8 mouse cellular contexts compared by ENCODE assay signal in genomic region chr16:97357188-97357821, GRCm38 (mm10). TPM values are rescaled to one million over a fixed set of nuclear protein-coding genes. Genes with fewer than 3 reads are reported as not detected.
A peak's percentile ranks its signal among the peaks of the same experiment; 100 is the strongest.
DNase-seq lines count a peak whose midpoint lies in the region; ATAC-seq and TF ChIP-seq lines count a peak whose summit lies in the region.

No protein-coding gene starts in this region.

- no peak overlapping the region for H3K27ac ChIP-seq in forebrain, embryonic 15.5 days (replicated peaks)
- H3K27ac ChIP-seq in heart, embryonic 16.5 days (ENCODE audit: low read length), result peak overlapping the region; percentile 43; the same call in 1 of the 2 replicates
- H3K27ac ChIP-seq in kidney, postnatal 0 days, result no peak overlapping the region
- H3K27ac ChIP-seq in liver, embryonic 13.5 days, result no peak overlapping the region
- H3K27ac ChIP-seq in neural tube, embryonic 13.5 days (replicated peaks), result no peak overlapping the region

- TF ChIP-seq CTCF in kidney, postnatal 0 days (IDR thresholded peaks at IDR 0.05; ENCODE audit: low read depth), result no peak

- H3K9ac ChIP-seq in forebrain, embryonic 15.5 days (replicated peaks), result peak overlapping the region; percentile 38
- peak overlapping the region; percentile 74 for H3K9ac ChIP-seq in heart, embryonic 16.5 days (ENCODE audit: low read length)
- H3K9ac ChIP-seq in kidney, postnatal 0 days (ENCODE audit: low read depth, low read length), result peak overlapping the region; percentile 52; the same call in 1 of the 2 replicates
- no peak overlapping the region for H3K9ac ChIP-seq in liver, embryonic 13.5 days
- H3K9ac ChIP-seq in neural tube, embryonic 13.5 days, result peak overlapping the region; percentile 59

- H3K4me2 ChIP-seq in forebrain, embryonic 15.5 days (replicated peaks), result peak overlapping the region; percentile 98
- H3K4me2 ChIP-seq in heart, embryonic 16.5 days (ENCODE audit: low read depth, low read length), result peak overlapping the region; percentile 97
- H3K4me2 ChIP-seq in kidney, postnatal 0 days (ENCODE audit: low read length), result peak overlapping the region; percentile 100
- peak overlapping the region; percentile 70 for H3K4me2 ChIP-seq in liver, embryonic 13.5 days
- peak overlapping the region; percentile 98 for H3K4me2 ChIP-seq in neural tube, embryonic 13.5 days

- no peaks in the 10 kb centered on the region for H3K9me3 ChIP-seq in forebrain, embryonic 15.5 days
- no peaks in the 10 kb centered on the region for H3K9me3 ChIP-seq in heart, embryonic 16.5 days (replicated peaks; ENCODE audit: control insufficient read depth, low read length)
- no peaks in the 10 kb centered on the region for H3K9me3 ChIP-seq in kidney, postnatal 0 days (replicated peaks; ENCODE audit: low read length)
- H3K9me3 ChIP-seq in liver, embryonic 13.5 days (replicated peaks), result no peaks in the 10 kb centered on the region
- H3K9me3 ChIP-seq in neural tube, embryonic 13.5 days, result no peaks in the 10 kb centered on the region

- no peaks in the 10 kb centered on the region for H3K36me3 ChIP-seq in forebrain, embryonic 15.5 days
- no peaks in the 10 kb centered on the region for H3K36me3 ChIP-seq in heart, embryonic 16.5 days (ENCODE audit: control insufficient read depth, insufficient read depth)
- H3K36me3 ChIP-seq in kidney, postnatal 0 days (ENCODE audit: insufficient read depth, low read length), result no peaks in the 10 kb centered on the region
- no peaks in the 10 kb centered on the region for H3K36me3 ChIP-seq in liver, embryonic 13.5 days
- no peaks in the 10 kb centered on the region for H3K36me3 ChIP-seq in neural tube, embryonic 13.5 days

- under 1% methylated on average over 25 of the region's 25 CpGs for WGBS in forebrain, embryonic 15.5 days
- under 1% methylated on average over 25 of the region's 25 CpGs for WGBS in heart, embryonic 16.5 days
- under 1% methylated on average over 25 of the region's 25 CpGs for WGBS in kidney, postnatal 0 days
- WGBS in liver, embryonic 13.5 days (ENCODE audit: insufficient replicate concordance), result 2% methylated on average over 25 of the region's 25 CpGs
- WGBS in neural tube, embryonic 13.5 days, result under 1% methylated on average over 25 of the region's 25 CpGs

- peak; percentile 78 for ATAC-seq in forebrain, embryonic 15.5 days (replicated peaks)
- peak; percentile 69 for ATAC-seq in heart, embryonic 16.5 days (replicated peaks; ENCODE audit: extremely low read depth, insufficient read depth, low FRiP score)
- ATAC-seq in kidney, postnatal 0 days (replicated peaks; ENCODE audit: low FRiP score, low read depth), result peak; percentile 63
- no peak for ATAC-seq in liver, embryonic 13.5 days (ENCODE audit: low read depth)
- ATAC-seq in neural tube, embryonic 13.5 days (ENCODE audit: low read depth), result peak; percentile 74

- peaks cover 23% of the 10 kb centered on the region for H3K4me1 ChIP-seq in forebrain, embryonic 15.5 days
- peaks cover 9% of the 10 kb centered on the region for H3K4me1 ChIP-seq in heart, embryonic 16.5 days (ENCODE audit: control insufficient read depth, insufficient read depth, low read length)
- H3K4me1 ChIP-seq in kidney, postnatal 0 days (replicated peaks; ENCODE audit: insufficient read depth, low read length), result no peaks in the 10 kb centered on the region
- 0 out of 2 replicates have a peak, but pooled peaks cover 3% of the 10 kb centered on the region for H3K4me1 ChIP-seq in liver, embryonic 13.5 days (replicated peaks)
- peaks cover 25% of the 10 kb centered on the region for H3K4me1 ChIP-seq in neural tube, embryonic 13.5 days (replicated peaks)

- H3K27me3 ChIP-seq in forebrain, embryonic 15.5 days, result peaks cover 13% of the 10 kb centered on the region; the same call in 1 of the 2 replicates
- no peaks in the 10 kb centered on the region for H3K27me3 ChIP-seq in heart, embryonic 16.5 days (ENCODE audit: control insufficient read depth, insufficient read depth, low read length)
- 0 out of 2 replicates have a peak, but pooled peaks cover 7% of the 10 kb centered on the region for H3K27me3 ChIP-seq in kidney, postnatal 0 days (ENCODE audit: insufficient read depth, low read length)
- peaks cover 44% of the 10 kb centered on the region for H3K27me3 ChIP-seq in liver, embryonic 13.5 days
- peaks cover 67% of the 10 kb centered on the region for H3K27me3 ChIP-seq in neural tube, embryonic 13.5 days

- H3K4me3 ChIP-seq in forebrain, embryonic 15.5 days, result peak overlapping the region; percentile 48
- peak overlapping the region; percentile 76 for H3K4me3 ChIP-seq in heart, embryonic 16.5 days (ENCODE audit: low read length)
- peak overlapping the region; percentile 59 for H3K4me3 ChIP-seq in kidney, postnatal 0 days (replicated peaks; ENCODE audit: low read depth, low read length)
- H3K4me3 ChIP-seq in liver, embryonic 13.5 days (replicated peaks), result peak overlapping the region; percentile 50
- peak overlapping the region; percentile 50 for H3K4me3 ChIP-seq in neural tube, embryonic 13.5 days

- peak; percentile 4 to 9 for DNase-seq in cerebellum, postnatal 36 days
- DNase-seq in cerebellum, adult 9-11 months, result no peak
- peak; percentile 51 for DNase-seq in kidney, postnatal 0 days (ENCODE audit: low spot score)
- DNase-seq in liver, embryonic 13.5 days, result no peak
- peak; percentile 62 to 79 for DNase-seq in urinary bladder, postnatal 36 days (ENCODE audit: low spot score in 2 of 2)

RNA-seq across cellular contexts. Expression of gene Bace2, which starts 0.8 kb away (rescaled TPM):
- polyA plus RNA-seq in forebrain, embryonic 15.5 days (2015; fragmentation: Nextera tagmentation; extraction: Ambion mirVana), result 1.0 and 2.1 TPM in 2 replicates
- 43.9 and 48.2 TPM in 2 replicates for polyA plus RNA-seq in heart, embryonic 16.5 days (2015; fragmentation: Nextera tagmentation; extraction: Ambion mirVana)
- 8.2 and 11.2 TPM in 2 replicates for polyA plus RNA-seq in kidney, postnatal 0 days (2015; fragmentation: Nextera tagmentation; extraction: Ambion mirVana)
- polyA plus RNA-seq in liver, embryonic 13.5 days (2015; fragmentation: Nextera tagmentation; extraction: Ambion mirVana), result 3.6 and 6.2 TPM in 2 replicates
- polyA plus RNA-seq in neural tube, embryonic 13.5 days (2015; fragmentation: Nextera tagmentation; extraction: Ambion mirVana), result 4.7 and 6.0 TPM in 2 replicates

Comparison
In these comparisons a context has a peak if more than half of its experiments do, and no peak if none do; other contexts are left out.
1. DNase-seq: peak in cerebellum, postnatal 36 days (2 of 2), kidney, postnatal 0 days (single experiment) and urinary bladder, postnatal 36 days (2 of 2); none in cerebellum, adult 9-11 months (single experiment) and liver, embryonic 13.5 days (single experiment).
2. Peak in every context shown above with its lines, with median percentiles within 50 percentile points of each other: H3K4me2 ChIP-seq and H3K4me3 ChIP-seq.